Mouse (Mus musculus) hindbrain, postnatal 0 days (tissue): ENCODE measurements around the gene Mthfsd. TPM values are rescaled to one million over a fixed set of nuclear protein-coding genes. Genes with fewer than 3 reads are reported as not detected.

Experiments
- ATAC-seq: fragments of 200-750 bp; cut with Nextera tagmentation; 2 replicates; pipeline ENCODE4 v1.8.0; 2017; ENCODE audit warnings: mild to moderate bottlenecking, moderate TSS enrichment, moderate library complexity
- DNase-seq: peaks from one replicate; pipeline ENCODE4 v3.0.0-alpha.2; 2015; ENCODE audit warnings: low spot score
- H3K27ac ChIP-seq: fragments of 300-500 bp; sonication (generic); 2 replicates; pipeline ENCODE4 v1.5.1; 2014; ENCODE audit warnings: mild to moderate bottlenecking
- H3K27me3 ChIP-seq: fragments of 300-500 bp; sonication (generic); 2 replicates; pipeline ENCODE4 v1.6.1; 2014; ENCODE audit warnings: low read length, mixed read lengths; ENCODE audit not compliant: insufficient read depth
- H3K36me3 ChIP-seq: fragments of 300-500 bp; sonication (generic); 2 replicates; pipeline ENCODE4 v1.6.1; 2014; ENCODE audit warnings: low read length, mixed read lengths; ENCODE audit not compliant: insufficient read depth
- H3K4me1 ChIP-seq: fragments of 300-500 bp; sonication (generic); 2 replicates; pipeline ENCODE4 v1.6.1; 2014; ENCODE audit warnings: antibody characterized with exemption, low read length, mixed read lengths; ENCODE audit not compliant: insufficient read depth
- H3K4me2 ChIP-seq: fragments of 300-500 bp; sonication (generic); 2 replicates; pipeline ENCODE4 v1.6.1; 2014; ENCODE audit warnings: low read depth, mild to moderate bottlenecking, low read length, moderate library complexity, mixed read lengths
- H3K4me3 ChIP-seq: fragments of 300-500 bp; sonication (generic); 2 replicates; pipeline ENCODE4 v1.5.1; 2014; ENCODE audit warnings: low read length
- H3K9ac ChIP-seq: fragments of 300-500 bp; sonication (generic); replicated peaks from 2 replicates; pipeline ENCODE4 v1.6.1; 2014; ENCODE audit warnings: mild to moderate bottlenecking, low read length, moderate library complexity, mixed read lengths
- H3K9me3 ChIP-seq: fragments of 300-500 bp; sonication (generic); 2 replicates; pipeline ENCODE4 v1.6.1; 2016; ENCODE audit warnings: low read length, mixed read lengths
- CTCF ChIP-seq: IDR thresholded peaks from 2 replicates; pipeline ENCODE4 v1.5.1; 2016; ENCODE audit warnings: antibody characterized with exemption, control low read depth, low read depth
- WGBS: fragments of 180-500 bp; shearing (Covaris S2); extraction: QIAGEN DNeasy Blood & Tissue Kit; methylation state at CpG from one replicate; pipeline ENCODE4 v1.1.7; 2014; 5-methylcytosine and 5-hydroxymethylcytosine counted together
- polyA plus RNA-seq: library from polyadenylated mRNA; unstranded; fragments of >200 nt; fragmentation: Nextera tagmentation; extraction: Ambion mirVana; gene quantifications from 2 replicates; pipeline ENCODE4 v1.2.1, GENCODE M21; 2015
- total RNA-seq: library from RNA; depleted of rRNA; stranded (reverse); fragments of >200 nt; gene quantifications from 2 replicates; pipeline ENCODE4 v1.2.3, GENCODE M21; 2014

Gene Mthfsd
- total and polyA plus RNA-seq, 2 experiments from 2014 or later, result 39.9 to 44.4 TPM

DNA sequence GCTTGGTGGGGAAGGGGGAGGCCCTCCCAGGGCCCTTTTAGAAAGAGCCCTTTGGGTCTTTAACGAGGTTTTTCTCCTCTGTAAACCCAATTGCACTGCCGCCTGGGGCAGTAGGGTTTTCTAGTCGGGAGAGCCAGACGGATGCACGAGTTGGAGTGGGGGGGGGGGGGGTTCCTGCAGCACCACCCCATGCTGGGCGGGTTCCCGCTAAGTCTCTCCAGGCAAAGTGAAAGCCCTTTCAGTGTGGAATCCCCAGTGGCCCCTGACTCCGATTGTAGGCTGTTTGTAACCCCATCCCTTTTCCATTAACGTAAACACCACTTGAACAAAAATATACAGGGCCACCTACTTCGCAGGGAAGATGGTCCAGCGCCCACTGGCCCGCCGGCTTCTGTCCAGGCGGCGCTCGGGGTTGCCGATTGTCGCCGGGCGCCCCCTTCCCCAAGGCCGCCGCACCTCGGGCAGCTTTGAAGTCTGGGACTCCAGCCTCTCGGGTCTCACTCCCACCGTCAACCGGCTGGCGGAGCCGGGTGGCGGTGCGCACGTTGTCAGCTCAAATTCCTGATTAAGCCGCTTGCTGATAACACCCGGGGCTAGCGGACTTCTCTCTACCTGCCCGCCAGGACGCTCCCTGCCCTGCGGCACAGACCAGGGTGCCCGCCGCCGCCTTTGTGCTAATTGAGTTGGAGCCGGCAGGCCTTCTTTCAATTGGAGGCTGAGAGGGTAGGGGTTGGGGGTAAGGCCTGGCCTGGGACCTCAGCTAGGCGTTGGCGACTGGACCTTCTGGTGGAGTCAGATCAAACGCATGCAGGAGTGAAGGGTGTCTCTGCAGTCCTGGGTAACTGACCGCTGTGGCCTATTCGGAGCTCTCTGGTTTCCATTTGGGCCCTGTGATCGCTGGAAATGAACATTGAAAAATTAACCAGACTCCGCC is 34.8 kb downstream of the Mthfsd start:
- H3K4me1 ChIP-seq, result no peaks in the 10 kb centered on the region
- DNase-seq (no peak), ATAC-seq (no peak)
- H3K27ac ChIP-seq, result no peak overlapping the region
- WGBS, result 1% methylated on average over 48 of the region's 48 CpGs
- no peaks in the 10 kb centered on the region for H3K9me3 ChIP-seq
- 0 out of 2 replicates have a peak overlapping the region, but pooled peaks have one; percentile 13 for H3K4me3 ChIP-seq
- no peak for TF ChIP-seq CTCF
- peak overlapping the region; percentile 27 for H3K4me2 ChIP-seq
- no peak overlapping the region for H3K9ac ChIP-seq
- peaks cover 84% of the 10 kb centered on the region for H3K27me3 ChIP-seq
- H3K36me3 ChIP-seq, result no peaks in the 10 kb centered on the region

DNA sequence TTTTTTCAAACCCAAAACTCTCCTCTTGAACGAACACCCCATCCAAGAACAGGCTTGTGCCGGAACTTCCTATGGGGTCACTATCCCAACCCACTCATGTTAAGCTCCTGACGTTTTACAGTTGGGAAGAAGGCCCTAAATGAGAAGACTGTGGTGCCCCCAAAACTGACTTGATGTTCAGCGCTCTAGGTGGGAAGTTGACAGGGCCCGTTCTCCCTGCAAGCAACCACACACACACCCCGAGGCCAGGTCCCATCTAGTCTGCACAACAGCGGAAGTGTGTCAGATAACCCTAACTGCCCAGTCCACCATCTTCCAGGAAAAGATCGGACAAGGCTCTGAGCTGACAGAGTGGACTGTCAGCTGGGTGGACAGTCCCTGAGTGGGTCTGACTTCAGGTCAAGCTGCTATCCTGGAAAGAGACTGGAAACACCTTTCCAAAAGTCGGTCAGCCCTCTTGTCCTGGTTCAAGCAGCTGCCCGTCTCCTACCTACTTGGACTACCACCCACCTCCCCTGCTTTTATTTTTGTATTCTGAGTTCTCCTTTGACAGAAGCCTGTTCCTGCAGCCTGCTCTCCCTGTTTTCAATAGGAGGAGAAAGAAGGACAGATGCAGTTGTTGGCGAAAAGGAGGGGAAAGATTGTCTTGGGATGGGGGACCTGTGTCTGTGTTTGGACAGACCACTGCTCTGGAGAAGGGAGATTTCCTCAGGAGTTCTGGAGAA is 35.6 kb downstream of the Mthfsd start:
- Histone ChIP-seq H3K4me3 (no peak overlapping the region), H3K4me1 (no peaks in the 10 kb centered on the region), H3K27ac (no peak overlapping the region), H3K27me3 (peaks cover 77% of the 10 kb centered on the region), H3K4me2 (no peak overlapping the region), H3K9ac (no peak overlapping the region), H3K36me3 (no peaks in the 10 kb centered on the region), H3K9me3 (no peaks in the 10 kb centered on the region)
- ATAC-seq (no peak), DNase-seq (no peak)
- TF ChIP-seq CTCF, result no peak
- 13% methylated on average over 11 of the region's 11 CpGs for WGBS

DNA sequence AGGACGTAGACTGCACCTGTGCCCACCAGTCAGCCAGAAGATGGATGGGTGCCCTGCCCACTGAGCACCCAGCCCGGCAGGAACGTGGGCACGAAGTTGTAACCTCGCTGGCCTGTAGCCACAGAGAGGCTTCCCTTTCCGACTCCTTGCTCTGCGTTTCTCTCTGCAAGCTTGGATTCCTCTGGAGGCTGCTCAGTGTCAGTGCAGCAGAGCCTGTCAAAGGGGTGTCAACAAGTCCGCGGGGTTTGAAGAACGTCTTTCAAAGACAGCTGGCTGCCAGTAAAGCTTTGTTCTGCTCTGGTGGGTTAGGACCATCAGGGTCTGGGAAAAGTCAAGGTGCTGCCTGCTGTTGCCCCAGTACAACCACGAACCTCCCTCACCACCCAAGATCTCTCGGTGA is 36.7 kb downstream of the Mthfsd start:
- no peak overlapping the region for H3K4me2 ChIP-seq
- H3K4me1 ChIP-seq, result no peaks in the 10 kb centered on the region
- peaks cover 66% of the 10 kb centered on the region for H3K27me3 ChIP-seq
- peak; percentile 47 for DNase-seq
- no peak overlapping the region for H3K27ac ChIP-seq
- no peaks in the 10 kb centered on the region for H3K36me3 ChIP-seq
- WGBS, result 3% methylated on average over 12 of the region's 12 CpGs
- no peak overlapping the region for H3K4me3 ChIP-seq
- H3K9ac ChIP-seq, result no peak overlapping the region
- peak; percentile 74 for TF ChIP-seq CTCF
- H3K9me3 ChIP-seq, result no peaks in the 10 kb centered on the region
- ATAC-seq, result no peak

DNA sequence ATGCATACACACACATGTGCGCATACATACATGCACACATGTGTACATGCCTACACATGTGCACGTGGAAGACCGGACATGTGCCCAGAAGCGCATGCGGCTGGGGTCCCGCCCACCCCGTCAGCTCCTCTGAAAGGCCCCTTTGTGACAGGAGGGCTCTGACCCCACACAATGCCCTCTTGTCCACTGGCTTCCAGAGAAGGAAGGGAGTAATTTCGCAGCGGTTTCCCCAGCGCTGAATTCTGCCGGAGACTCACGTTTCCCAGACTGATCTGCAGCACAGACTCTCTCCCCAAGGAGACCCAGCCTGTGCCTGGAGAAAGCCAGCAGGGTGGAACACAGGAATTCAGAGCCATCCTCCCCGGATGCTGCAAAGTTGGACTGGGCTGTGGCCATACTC is 44.5 kb downstream of the Mthfsd start:
- H3K27ac ChIP-seq, result 0 out of 2 replicates have a peak overlapping the region, but pooled peaks have one; percentile 6
- H3K36me3 ChIP-seq, result no peaks in the 10 kb centered on the region
- no peak overlapping the region for H3K9ac ChIP-seq
- ATAC-seq (peak; percentile 57; the same call in 1 of the 2 replicates), DNase-seq (no peak)
- WGBS, result 22% methylated on average over 13 of the region's 13 CpGs
- no peaks in the 10 kb centered on the region for H3K4me1 ChIP-seq
- H3K9me3 ChIP-seq, result no peaks in the 10 kb centered on the region
- H3K4me2 ChIP-seq, result no peak overlapping the region
- H3K4me3 ChIP-seq, result no peak overlapping the region
- H3K27me3 ChIP-seq, result no peaks in the 10 kb centered on the region
- TF ChIP-seq CTCF, result no peak

DNA sequence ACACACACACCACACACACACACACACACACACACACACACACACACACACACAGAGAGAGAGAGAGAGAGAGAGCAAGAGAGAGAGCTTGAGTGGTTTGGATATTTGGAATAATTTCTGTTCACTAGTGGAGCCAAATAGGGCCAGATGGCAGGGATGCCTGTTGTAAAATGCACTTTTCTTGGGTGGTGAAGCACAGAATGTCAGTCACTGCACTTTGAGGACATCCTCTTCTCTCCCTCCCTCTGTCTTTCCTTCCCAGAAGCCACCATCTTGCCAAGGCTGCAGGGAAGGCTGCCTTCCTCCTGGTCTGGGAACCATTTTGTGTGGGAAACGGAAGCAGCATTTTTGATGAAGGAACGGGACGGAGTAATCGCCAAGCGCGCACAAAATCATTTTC is 45.7 kb downstream of the Mthfsd start:
- H3K4me1 ChIP-seq, result no peaks in the 10 kb centered on the region
- no peak for TF ChIP-seq CTCF
- DNase-seq (peak; percentile 18), ATAC-seq (no peak)
- no peaks in the 10 kb centered on the region for H3K27me3 ChIP-seq
- no peaks in the 10 kb centered on the region for H3K9me3 ChIP-seq
- no peak overlapping the region for H3K9ac ChIP-seq
- no peak overlapping the region for H3K4me3 ChIP-seq
- H3K27ac ChIP-seq, result peak overlapping the region; percentile 17; the same call in 1 of the 2 replicates
- H3K36me3 ChIP-seq, result no peaks in the 10 kb centered on the region
- H3K4me2 ChIP-seq, result no peak overlapping the region
- 65% methylated on average over 6 of the region's 6 CpGs for WGBS

DNA sequence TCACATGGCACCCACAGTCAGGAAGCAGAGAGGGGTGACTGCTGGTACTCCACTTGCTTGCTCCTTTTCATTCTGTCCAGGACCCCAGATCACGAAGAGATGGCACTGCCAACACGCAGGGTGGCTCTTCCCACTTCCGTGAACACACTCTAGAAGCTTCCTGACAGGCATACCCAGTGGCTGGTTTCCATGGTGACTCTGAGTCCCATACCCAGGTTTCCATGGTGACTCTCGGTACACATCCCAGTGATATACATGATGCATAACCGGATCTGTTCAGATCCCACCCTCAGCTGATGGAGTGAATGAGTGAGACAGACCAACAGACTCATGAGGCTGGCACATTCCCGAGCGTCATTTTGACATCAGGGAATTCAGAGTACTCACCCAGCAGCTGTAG is 49.1 kb downstream of the Mthfsd start:
- Histone ChIP-seq H3K4me3 (no peak overlapping the region), H3K27ac (no peak overlapping the region), H3K9ac (no peak overlapping the region), H3K36me3 (no peaks in the 10 kb centered on the region), H3K4me1 (no peaks in the 10 kb centered on the region), H3K4me2 (no peak overlapping the region), H3K27me3 (no peaks in the 10 kb centered on the region), H3K9me3 (no peaks in the 10 kb centered on the region)
- no peak for TF ChIP-seq CTCF
- peak; percentile 84 for ATAC-seq
- WGBS, result 36% methylated on average over 7 of the region's 7 CpGs
- DNase-seq, result peak; percentile 76

DNA sequence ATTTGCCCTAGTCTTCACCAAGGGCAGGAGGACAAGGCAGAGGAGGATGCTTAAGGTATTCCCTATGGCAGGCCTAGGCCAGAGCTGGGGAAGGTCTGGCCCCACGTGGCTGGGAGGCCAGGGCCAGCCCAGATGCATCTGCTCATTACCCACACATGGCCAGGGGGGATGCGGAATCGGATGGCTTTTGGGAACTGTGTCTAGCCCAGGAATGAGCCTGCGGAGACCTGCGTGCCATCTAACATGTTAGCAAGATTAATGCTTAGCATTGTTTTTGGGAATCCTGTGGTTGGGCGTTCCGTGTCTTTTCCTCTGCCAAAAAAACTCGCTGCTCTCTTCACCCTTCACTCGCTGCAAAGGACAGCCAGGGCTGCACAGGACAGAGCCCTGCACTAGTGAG is 50.1 kb downstream of the Mthfsd start:
- Histone ChIP-seq H3K27me3 (no peaks in the 10 kb centered on the region), H3K27ac (no peak overlapping the region), H3K4me3 (no peak overlapping the region), H3K4me1 (no peaks in the 10 kb centered on the region), H3K9ac (no peak overlapping the region), H3K36me3 (no peaks in the 10 kb centered on the region), H3K4me2 (no peak overlapping the region), H3K9me3 (no peaks in the 10 kb centered on the region)
- WGBS, result 55% methylated on average over 9 of the region's 9 CpGs
- TF ChIP-seq CTCF, result no peak
- ATAC-seq (no peak), DNase-seq (no peak)
